Mouse (Mus musculus) cerebellum, adult 2 months (tissue): Measurements from ENCODE around the gene Gm40193. TPM values are rescaled to one million over a fixed set of nuclear protein-coding genes. Genes with fewer than 3 reads are reported as not detected.

ENCODE experiments used
- DNase-seq, 2 experiments: peaks; one replicate each; pipeline ENCODE4 v3.0.0; 2021
- H3K27ac ChIP-seq: fragments of 200-500 bp; 2 replicates; pipeline ENCODE4 v1.5.1; 2012; ENCODE audit warnings: low read length, control low read depth, inconsistent platforms; ENCODE audit not compliant: insufficient read depth
- H3K27me3 ChIP-seq: fragments of 200-500 bp; 2 replicates; pipeline ENCODE4 v1.6.1; 2012; ENCODE audit warnings: inconsistent platforms, mild to moderate bottlenecking, low read length, moderate library complexity; ENCODE audit not compliant: control insufficient read depth, insufficient read depth
- H3K4me1 ChIP-seq: fragments of 200-500 bp; 2 replicates; pipeline ENCODE4 v1.6.1; 2011; ENCODE audit warnings: low read length; ENCODE audit not compliant: control insufficient read depth, insufficient read depth
- H3K4me3 ChIP-seq: fragments of 200-500 bp; replicated peaks from 2 replicates; pipeline ENCODE3; 2011; ENCODE audit warnings: mild to moderate bottlenecking, low read depth, low read length, control low read depth; ENCODE audit not compliant: insufficient read depth
- CTCF ChIP-seq: fragments of 200-500 bp; IDR thresholded peaks from 2 replicates; pipeline ENCODE4 v1.5.1; 2011; ENCODE audit warnings: low read depth, mild to moderate bottlenecking, control low read depth, low read length, moderate library complexity, borderline replicate concordance; ENCODE audit not compliant: insufficient read depth
- POLR2A ChIP-seq: fragments of 200-500 bp; IDR thresholded peaks from 2 replicates; pipeline ENCODE4 v1.6.1; 2011; ENCODE audit warnings: low read length, control low read depth, borderline replicate concordance; ENCODE audit not compliant: insufficient read depth
- WGBS: fragments of 180-500 bp; shearing (Covaris S2); methylation state at CpG from one replicate; pipeline ENCODE4 v1.1.7; 2018; 5-methylcytosine and 5-hydroxymethylcytosine counted together
- polyA plus RNA-seq: library from polyadenylated mRNA; depleted of rRNA; stranded (reverse); fragments of >200 nt; gene quantifications from 2 replicates; pipeline ENCODE4 v1.2.3, GENCODE M21; 2012

The Gm40193 gene
- polyA plus RNA-seq, 1 experiment: not detected

DNA sequence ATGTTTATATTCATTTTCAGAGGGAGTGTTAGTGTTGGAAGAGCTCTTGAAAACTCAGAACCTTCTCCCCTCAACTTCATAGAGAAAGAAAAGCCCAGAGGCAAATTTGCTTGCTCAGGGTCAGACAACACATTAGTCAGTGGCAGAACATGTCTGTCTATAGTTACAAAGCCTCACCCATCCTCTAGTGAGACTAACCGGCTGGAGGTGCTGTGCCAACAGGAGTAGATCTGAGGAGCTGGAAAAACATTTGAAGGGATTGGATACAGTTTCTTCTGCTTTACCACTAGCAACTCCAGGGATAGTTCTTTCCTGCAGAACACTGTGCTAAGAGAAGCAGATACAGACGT, 29.2 kb upstream of the Gm40193 start:
- H3K27me3 ChIP-seq: no peaks in the 10 kb centered on the region
- no peak for TF ChIP-seq POLR2A
- TF ChIP-seq CTCF: no peak
- H3K4me3 ChIP-seq: peak overlapping the region; percentile 84
- 2% methylated on average over 2 of the region's 2 CpGs for WGBS
- no peak for DNase-seq
- peaks cover 6% of the 10 kb centered on the region for H3K4me1 ChIP-seq
- H3K27ac ChIP-seq: no peak overlapping the region

- H3K27me3 ChIP-seq: no peaks in the 10 kb centered on the region
- H3K4me1 ChIP-seq: no peaks in the 10 kb centered on the region
- no peak for TF ChIP-seq POLR2A
- TF ChIP-seq CTCF: no peak
- WGBS: 90% methylated on average over 9 of the region's 9 CpGs
- no peak for DNase-seq
- H3K4me3 ChIP-seq: no peak overlapping the region
- no peak overlapping the region for H3K27ac ChIP-seq
These were observed 24.8 kb upstream of the Gm40193 start for GRCm38 (mm10) chr11:70557545-70557944.

- Histone ChIP-seq H3K4me1 (no peaks in the 10 kb centered on the region), H3K27me3 (no peaks in the 10 kb centered on the region), H3K27ac (no peak overlapping the region), H3K4me3 (no peak overlapping the region)
- 25% methylated on average over 7 of the region's 7 CpGs for WGBS
- no peak for DNase-seq
- no peak for TF ChIP-seq CTCF
- no peak for TF ChIP-seq POLR2A
These were observed 21.2 kb upstream of the Gm40193 start for GRCm38 (mm10) chr11:70553940-70554339.

GRCm38 (mm10) chr11:70551526-70551925, 18.8 kb upstream of the Gm40193 start:
- DNase-seq: no peak
- Histone ChIP-seq H3K4me3 (no peak overlapping the region), H3K27me3 (no peaks in the 10 kb centered on the region), H3K27ac (no peak overlapping the region), H3K4me1 (no peaks in the 10 kb centered on the region)
- WGBS: 81% methylated on average over 8 of the region's 8 CpGs
- TF ChIP-seq POLR2A: no peak
- no peak for TF ChIP-seq CTCF

GRCm38 (mm10) chr11:70544496-70544895, 11.8 kb upstream of the Gm40193 start:
- no peaks in the 10 kb centered on the region for H3K27me3 ChIP-seq
- 71% methylated on average over 7 of the region's 7 CpGs for WGBS
- H3K27ac ChIP-seq: no peak overlapping the region
- no peaks in the 10 kb centered on the region for H3K4me1 ChIP-seq
- TF ChIP-seq CTCF (no peak), POLR2A (no peak)
- no peak overlapping the region for H3K4me3 ChIP-seq
- no peak for DNase-seq

- Histone ChIP-seq H3K27ac (no peak overlapping the region), H3K4me1 (no peaks in the 10 kb centered on the region), H3K27me3 (no peaks in the 10 kb centered on the region), H3K4me3 (no peak overlapping the region)
- WGBS: 21% methylated on average over 5 of the region's 5 CpGs
- no peak for DNase-seq
- no peak for TF ChIP-seq CTCF
- no peak for TF ChIP-seq POLR2A
These were observed 8.7 kb upstream of the Gm40193 start for GRCm38 (mm10) chr11:70541415-70541814.

GRCm38 (mm10) chr11:70540928-70541327, 8.2 kb upstream of the Gm40193 start:
- no peak overlapping the region for H3K4me3 ChIP-seq
- no peaks in the 10 kb centered on the region for H3K4me1 ChIP-seq
- WGBS: 76% methylated on average over 7 of the region's 7 CpGs
- no peak for DNase-seq
- TF ChIP-seq CTCF (no peak), POLR2A (no peak)
- H3K27ac ChIP-seq: no peak overlapping the region
- H3K27me3 ChIP-seq: no peaks in the 10 kb centered on the region

GRCm38 (mm10) chr11:70539877-70540587, 7.3 kb upstream of the Gm40193 start, which contains the start of gene Pld2:
Gene Pld2 (plus strand): TSS chr11:70540064.
- TF ChIP-seq CTCF (peak; percentile 31; the same call in 1 of the 2 replicates), POLR2A (no peak)
- H3K4me3 ChIP-seq: peak within 1 kb of the TSS; percentile 36
- H3K4me1 ChIP-seq: no peaks in the 10 kb centered on the region
- 1% methylated on average over 59 of the region's 65 CpGs for WGBS
- H3K27me3 ChIP-seq: no peaks in the 10 kb centered on the region
- H3K27ac ChIP-seq: no peak within 1 kb of the TSS
- DNase-seq: peak; percentile 45 to 57
